Mouse (Mus musculus): ENCODE results near the gene 2310061I04Rik. TPM values are rescaled to one million over a fixed set of nuclear protein-coding genes. Genes with fewer than 3 reads are reported as not detected.

2310061I04Rik gene
- polyA plus RNA-seq (2015; fragmentation: Illumina TruSeq; extraction: RNeasy Lipid Tissue Mini Kit (QIAGEN cat#74804); ENCODE audit: insufficient read depth, low replicate concordance), result 29.9 TPM

DNA sequence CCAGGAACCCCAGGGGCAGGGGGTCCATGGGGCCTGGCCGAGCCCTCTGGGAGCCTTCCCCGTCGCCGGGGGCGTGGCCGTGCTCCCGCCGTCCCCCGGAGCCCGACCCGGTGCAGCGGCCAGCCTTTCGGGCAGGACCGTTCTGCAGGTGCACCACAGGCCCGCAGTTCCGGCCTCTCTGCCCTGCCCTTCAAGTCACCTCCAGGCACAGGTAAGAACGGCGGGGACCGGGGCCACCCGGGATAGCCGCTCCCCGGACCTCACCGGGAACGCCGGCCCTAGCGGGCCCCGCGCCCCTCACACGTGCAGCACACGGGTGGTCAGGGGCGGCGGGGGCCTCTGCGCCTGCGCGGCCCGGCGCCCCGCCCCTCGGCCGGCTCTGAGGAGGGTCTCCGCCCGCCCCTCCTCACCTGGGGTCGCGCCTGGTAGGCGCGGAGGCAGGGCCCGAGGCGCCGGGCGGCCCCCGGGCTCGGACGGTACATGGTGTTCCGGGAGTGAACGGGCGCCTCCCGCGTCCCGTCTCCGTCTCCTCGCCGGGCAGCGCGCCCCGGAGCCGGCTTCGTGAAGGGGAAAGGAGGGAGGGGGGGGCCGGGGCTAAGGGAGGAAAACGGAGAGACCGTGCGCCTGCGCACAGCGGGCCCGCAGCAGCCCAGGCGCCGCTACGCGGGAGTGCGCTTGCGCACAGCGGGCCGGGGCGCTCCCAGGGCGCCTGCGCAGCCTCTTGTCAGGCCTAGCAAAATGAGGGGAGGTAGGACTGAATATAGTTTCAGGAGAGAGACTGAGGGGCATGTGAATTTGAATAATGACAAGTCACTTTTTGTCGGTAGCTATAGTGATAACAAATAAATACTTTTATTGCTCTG lies at the start of gene 2310061I04Rik:
TSS of gene 2310061I04Rik (minus strand) at position 651 of the 863 bp plus-strand sequence.

DNA sequence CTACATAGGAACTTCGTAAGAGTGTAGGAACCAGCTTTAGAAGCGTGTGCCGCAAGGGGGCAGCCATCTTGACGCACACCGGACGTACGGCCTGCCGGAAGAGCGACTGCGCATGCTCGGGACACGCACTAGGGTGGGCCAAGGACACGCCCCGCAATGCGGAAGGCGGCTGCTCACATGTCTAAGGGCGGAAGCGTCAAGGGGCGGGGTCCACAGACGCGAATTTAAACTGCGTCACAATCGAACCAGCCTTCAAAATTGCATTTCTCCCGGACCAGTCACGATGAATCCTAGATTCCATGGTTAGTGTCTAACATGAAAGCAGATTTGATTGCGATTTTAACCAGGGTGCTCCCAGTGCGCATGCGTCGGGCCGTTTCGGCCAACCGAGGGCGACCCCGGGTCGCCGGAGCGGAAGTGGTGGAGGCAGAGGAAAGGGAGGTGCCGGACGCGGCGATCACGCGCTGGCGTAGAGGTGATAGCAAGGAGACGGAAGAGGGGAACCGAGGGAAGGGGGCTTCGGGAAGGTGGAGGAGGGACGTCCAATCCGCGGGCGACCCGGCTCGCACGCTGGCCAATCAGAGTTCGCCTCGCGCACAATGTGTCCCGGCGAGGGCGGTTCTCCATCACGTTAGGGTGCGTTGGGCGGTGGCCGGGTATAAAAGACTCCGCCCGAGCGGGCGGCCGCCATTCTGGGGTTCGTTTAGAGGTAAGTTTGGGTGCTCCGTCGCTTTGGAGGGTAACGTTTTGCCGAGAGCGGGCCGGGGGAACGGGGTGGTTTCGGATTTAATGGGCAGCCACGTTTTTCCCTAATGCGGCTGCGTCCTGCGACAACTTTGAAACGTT lies 19.3 kb upstream of the 2310061I04Rik start, which contains the start of the genes Mrps18b and Ppp1r10:
TSS of gene Mrps18b (minus strand) at position 93 of the 846 bp plus-strand sequence.
TSS of gene Ppp1r10 (plus strand) at position 138 of the 846 bp plus-strand sequence.

DNA sequence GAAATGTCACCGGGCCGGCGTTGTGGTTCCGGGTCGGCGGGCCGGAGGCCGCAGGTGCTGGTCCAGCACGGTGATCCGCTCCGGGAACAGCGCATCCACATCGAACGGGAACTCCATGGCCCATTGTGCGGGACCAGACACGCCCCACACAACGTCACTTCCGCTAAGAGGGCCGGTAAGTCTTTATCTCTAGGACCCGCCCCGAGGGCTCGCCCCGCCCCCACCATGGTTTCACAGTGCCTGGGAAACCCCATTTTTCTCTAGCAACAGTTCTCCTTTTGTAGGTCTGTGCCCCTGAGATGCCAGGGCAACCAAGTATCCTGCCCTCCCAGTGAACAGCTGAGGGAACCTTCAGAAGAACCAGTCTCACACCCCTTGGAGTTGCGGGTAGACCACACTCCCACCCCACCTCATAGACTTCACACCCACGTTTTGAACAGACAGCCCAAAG lies 12.7 kb upstream of the 2310061I04Rik start, which contains the start of gene Atat1:
TSS of gene Atat1 (minus strand) at position 157 of the 451 bp plus-strand sequence.

DNA sequence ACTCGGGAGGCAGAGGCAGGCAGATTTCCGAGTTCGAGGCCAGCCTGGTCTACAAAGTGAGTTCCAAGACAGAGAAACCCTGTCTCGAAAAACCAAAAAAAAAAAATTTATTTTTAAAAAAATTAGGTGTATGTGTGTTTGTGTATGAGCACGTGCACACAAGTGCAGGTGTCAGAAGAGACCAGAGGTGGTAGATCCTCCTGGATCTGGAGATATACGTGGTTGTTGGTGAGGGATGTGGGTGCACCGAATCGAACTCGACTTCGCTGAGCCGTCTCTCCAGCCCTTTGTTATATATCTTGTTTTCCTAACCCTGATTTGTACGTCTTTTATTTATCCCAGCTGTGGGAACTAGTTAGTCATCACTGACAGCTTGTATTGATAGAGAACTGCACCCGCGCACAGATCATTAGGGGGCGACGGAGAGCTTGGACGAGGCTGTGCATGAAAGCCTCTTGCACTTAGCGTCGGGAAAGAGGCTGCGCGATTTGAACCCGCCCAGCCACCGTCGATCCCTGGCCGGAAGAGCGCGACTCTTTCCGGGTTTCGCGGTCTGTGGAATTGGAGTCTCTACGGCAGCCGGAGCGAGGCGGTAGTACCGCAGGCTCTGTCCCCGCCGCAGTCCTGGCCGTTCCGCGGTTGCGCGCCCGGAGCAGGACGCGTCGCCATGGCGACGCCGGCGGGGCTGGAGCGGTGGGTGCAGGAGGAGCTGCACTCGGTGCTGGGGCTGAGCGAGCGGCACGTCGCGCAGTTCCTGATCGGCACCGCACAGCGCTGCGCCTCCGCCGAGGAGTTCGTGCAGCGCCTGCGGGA lies 17.8 kb downstream of the 2310061I04Rik start, which contains the start of gene Dhx16:
TSS of gene Dhx16 (plus strand) at position 575 of the 813 bp plus-strand sequence.

DNA sequence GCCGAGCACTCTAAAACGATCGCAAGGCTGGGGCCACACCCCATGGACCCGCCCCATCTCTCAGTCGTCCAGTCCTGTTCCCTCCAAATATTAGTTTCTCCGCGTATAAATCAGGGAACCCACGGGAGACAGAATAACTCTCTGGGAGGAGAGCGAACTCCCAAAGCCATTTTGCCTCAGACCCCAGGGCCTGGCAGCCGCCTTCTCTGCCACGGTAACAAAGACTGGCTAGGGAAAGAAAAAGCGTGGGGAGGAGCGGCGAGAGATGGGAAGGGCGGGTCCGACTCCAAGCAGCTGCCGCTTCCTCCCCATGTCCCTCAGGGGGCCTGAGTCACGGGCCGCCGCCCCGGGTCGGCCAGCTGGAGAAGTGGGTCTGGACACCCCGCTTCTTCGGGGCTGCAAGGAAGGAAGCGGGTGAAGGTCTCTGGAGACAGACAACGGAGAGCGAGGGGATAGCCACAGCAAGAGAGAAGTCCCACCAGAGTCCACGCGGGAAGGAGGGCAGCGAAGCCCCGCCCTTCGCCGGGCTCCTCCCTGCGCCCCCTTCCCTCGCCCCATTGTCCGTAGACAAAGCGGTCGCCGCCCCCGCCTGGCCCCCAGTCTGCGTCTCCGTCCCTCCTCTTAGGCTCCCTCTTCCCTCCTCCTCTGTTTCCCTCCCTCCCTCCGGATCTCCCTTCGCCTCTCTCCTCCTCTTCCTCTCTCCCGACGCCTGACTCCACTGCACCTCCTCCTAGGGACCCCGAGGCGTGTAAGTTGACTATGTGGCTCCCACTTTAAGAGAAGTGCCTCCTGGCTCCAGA lies 31.6 kb downstream of the 2310061I04Rik start, which contains the start of gene Ppp1r18:
TSS of gene Ppp1r18 (plus strand) at position 113 of the 800 bp plus-strand sequence.

DNA sequence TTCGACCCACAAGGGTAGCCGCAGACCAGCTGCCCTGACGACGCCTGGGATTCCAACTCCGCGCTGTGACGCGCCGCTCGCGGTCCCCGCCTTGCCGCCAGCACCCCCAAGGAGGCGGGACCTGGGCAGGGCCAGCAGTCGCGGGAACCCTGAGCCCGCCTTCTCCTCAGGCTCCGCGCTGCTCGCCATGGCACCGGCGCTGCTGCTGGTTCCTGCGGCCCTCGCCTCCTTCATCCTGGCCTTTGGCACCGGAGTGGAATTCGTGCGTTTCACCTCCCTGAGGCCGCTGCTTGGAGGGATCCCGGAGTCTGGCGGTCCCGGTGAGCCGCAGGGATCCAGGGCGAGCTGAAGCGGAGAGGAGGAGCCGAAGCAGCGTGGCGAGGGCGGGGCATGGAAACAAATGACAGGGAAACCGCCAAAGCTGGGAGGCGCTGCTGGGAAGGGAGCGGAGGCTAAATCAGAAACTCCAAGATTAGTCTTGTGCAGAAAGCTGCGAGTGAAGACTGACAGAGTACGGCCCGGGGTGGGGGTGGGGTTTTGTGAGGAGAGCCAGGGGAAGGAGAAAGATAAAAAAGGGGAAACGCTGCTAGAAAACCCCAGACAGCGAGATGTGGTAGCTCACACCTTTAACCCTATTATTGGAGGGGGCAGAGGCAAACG lies 35.9 kb downstream of the 2310061I04Rik start, which contains the start of gene Nrm:
TSS of gene Nrm (plus strand) at position 121 of the 660 bp plus-strand sequence.

Other genes with a start within 250 kb of the 2310061I04Rik start
- 10.5 TPM for gene Vars2, start 229.8 kb downstream of the 2310061I04Rik start, polyA plus RNA-seq (2015; fragmentation: Illumina TruSeq; extraction: RNeasy Lipid Tissue Mini Kit (QIAGEN cat#74804); ENCODE audit: insufficient read depth, low replicate concordance)
- 8.0 TPM for gene Gtf2h4, start 223.7 kb downstream of the 2310061I04Rik start, polyA plus RNA-seq (2015; fragmentation: Illumina TruSeq; extraction: RNeasy Lipid Tissue Mini Kit (QIAGEN cat#74804); ENCODE audit: insufficient read depth, low replicate concordance)
- gene Ddr1, start 192.8 kb downstream of the 2310061I04Rik start, polyA plus RNA-seq (2015; fragmentation: Illumina TruSeq; extraction: RNeasy Lipid Tissue Mini Kit (QIAGEN cat#74804); ENCODE audit: insufficient read depth, low replicate concordance), result 5.6 TPM
- gene Ier3, start 75.7 kb downstream of the 2310061I04Rik start, polyA plus RNA-seq (2015; fragmentation: Illumina TruSeq; extraction: RNeasy Lipid Tissue Mini Kit (QIAGEN cat#74804); ENCODE audit: insufficient read depth, low replicate concordance), result 3.4 TPM
- gene Flot1, start 74.2 kb downstream of the 2310061I04Rik start, polyA plus RNA-seq (2015; fragmentation: Illumina TruSeq; extraction: RNeasy Lipid Tissue Mini Kit (QIAGEN cat#74804); ENCODE audit: insufficient read depth, low replicate concordance), result 27.5 TPM
- 222 TPM for gene Tubb5, start 59.1 kb downstream of the 2310061I04Rik start, polyA plus RNA-seq (2015; fragmentation: Illumina TruSeq; extraction: RNeasy Lipid Tissue Mini Kit (QIAGEN cat#74804); ENCODE audit: insufficient read depth, low replicate concordance)
- gene Mdc1, start 55.9 kb downstream of the 2310061I04Rik start, polyA plus RNA-seq (2015; fragmentation: Illumina TruSeq; extraction: RNeasy Lipid Tissue Mini Kit (QIAGEN cat#74804); ENCODE audit: insufficient read depth, low replicate concordance), result 59.7 TPM
- gene Nrm, start 36.1 kb downstream of the 2310061I04Rik start, polyA plus RNA-seq (2015; fragmentation: Illumina TruSeq; extraction: RNeasy Lipid Tissue Mini Kit (QIAGEN cat#74804); ENCODE audit: insufficient read depth, low replicate concordance), result 43.1 TPM
- gene Ppp1r18, start 31.8 kb downstream of the 2310061I04Rik start, polyA plus RNA-seq (2015; fragmentation: Illumina TruSeq; extraction: RNeasy Lipid Tissue Mini Kit (QIAGEN cat#74804); ENCODE audit: insufficient read depth, low replicate concordance), result 139 TPM
- gene Dhx16, start 17.6 kb downstream of the 2310061I04Rik start, polyA plus RNA-seq (2015; fragmentation: Illumina TruSeq; extraction: RNeasy Lipid Tissue Mini Kit (QIAGEN cat#74804); ENCODE audit: insufficient read depth, low replicate concordance), result 124 TPM
- gene Atat1, start 12.6 kb upstream of the 2310061I04Rik start, polyA plus RNA-seq (2015; fragmentation: Illumina TruSeq; extraction: RNeasy Lipid Tissue Mini Kit (QIAGEN cat#74804); ENCODE audit: insufficient read depth, low replicate concordance), result 15.8 TPM
- gene Mrps18b, start 19.0 kb upstream of the 2310061I04Rik start, polyA plus RNA-seq (2015; fragmentation: Illumina TruSeq; extraction: RNeasy Lipid Tissue Mini Kit (QIAGEN cat#74804); ENCODE audit: insufficient read depth, low replicate concordance), result 63.0 TPM
- gene Ppp1r10, start 19.0 kb upstream of the 2310061I04Rik start, polyA plus RNA-seq (2015; fragmentation: Illumina TruSeq; extraction: RNeasy Lipid Tissue Mini Kit (QIAGEN cat#74804); ENCODE audit: insufficient read depth, low replicate concordance), result 32.2 TPM
- 133 TPM for gene Abcf1, start 72.3 kb upstream of the 2310061I04Rik start, polyA plus RNA-seq (2015; fragmentation: Illumina TruSeq; extraction: RNeasy Lipid Tissue Mini Kit (QIAGEN cat#74804); ENCODE audit: insufficient read depth, low replicate concordance)
- 19.0 TPM for gene Gnl1, start 82.4 kb upstream of the 2310061I04Rik start, polyA plus RNA-seq (2015; fragmentation: Illumina TruSeq; extraction: RNeasy Lipid Tissue Mini Kit (QIAGEN cat#74804); ENCODE audit: insufficient read depth, low replicate concordance)
- 29.2 TPM for gene Prr3, start 82.8 kb upstream of the 2310061I04Rik start, polyA plus RNA-seq (2015; fragmentation: Illumina TruSeq; extraction: RNeasy Lipid Tissue Mini Kit (QIAGEN cat#74804); ENCODE audit: insufficient read depth, low replicate concordance)
- 80.5 TPM for gene H2-T24, start 123.1 kb upstream of the 2310061I04Rik start, polyA plus RNA-seq (2015; fragmentation: Illumina TruSeq; extraction: RNeasy Lipid Tissue Mini Kit (QIAGEN cat#74804); ENCODE audit: insufficient read depth, low replicate concordance)
- gene H2-T23, start 135.4 kb upstream of the 2310061I04Rik start, polyA plus RNA-seq (2015; fragmentation: Illumina TruSeq; extraction: RNeasy Lipid Tissue Mini Kit (QIAGEN cat#74804); ENCODE audit: insufficient read depth, low replicate concordance), result 186 TPM
- gene H2-T22, start 145.3 kb upstream of the 2310061I04Rik start, polyA plus RNA-seq (2015; fragmentation: Illumina TruSeq; extraction: RNeasy Lipid Tissue Mini Kit (QIAGEN cat#74804); ENCODE audit: insufficient read depth, low replicate concordance), result 124 TPM
- gene Gm6034, start 145.5 kb upstream of the 2310061I04Rik start, polyA plus RNA-seq (2015; fragmentation: Illumina TruSeq; extraction: RNeasy Lipid Tissue Mini Kit (QIAGEN cat#74804); ENCODE audit: insufficient read depth, low replicate concordance), result 0.25 TPM
- gene Gm11127, start 160.9 kb upstream of the 2310061I04Rik start, polyA plus RNA-seq (2015; fragmentation: Illumina TruSeq; extraction: RNeasy Lipid Tissue Mini Kit (QIAGEN cat#74804); ENCODE audit: insufficient read depth, low replicate concordance), result not detected
- gene Gm19684, start 224.2 kb upstream of the 2310061I04Rik start, polyA plus RNA-seq (2015; fragmentation: Illumina TruSeq; extraction: RNeasy Lipid Tissue Mini Kit (QIAGEN cat#74804); ENCODE audit: insufficient read depth, low replicate concordance), result 1.1 TPM
- not detected for gene Gm7030, start 232.0 kb upstream of the 2310061I04Rik start, polyA plus RNA-seq (2015; fragmentation: Illumina TruSeq; extraction: RNeasy Lipid Tissue Mini Kit (QIAGEN cat#74804); ENCODE audit: insufficient read depth, low replicate concordance)

All from spleen, adult 10 weeks (tissue).